Mouse (Mus musculus): ENCODE measurements around the gene Sh3bgrl3.

DNA sequence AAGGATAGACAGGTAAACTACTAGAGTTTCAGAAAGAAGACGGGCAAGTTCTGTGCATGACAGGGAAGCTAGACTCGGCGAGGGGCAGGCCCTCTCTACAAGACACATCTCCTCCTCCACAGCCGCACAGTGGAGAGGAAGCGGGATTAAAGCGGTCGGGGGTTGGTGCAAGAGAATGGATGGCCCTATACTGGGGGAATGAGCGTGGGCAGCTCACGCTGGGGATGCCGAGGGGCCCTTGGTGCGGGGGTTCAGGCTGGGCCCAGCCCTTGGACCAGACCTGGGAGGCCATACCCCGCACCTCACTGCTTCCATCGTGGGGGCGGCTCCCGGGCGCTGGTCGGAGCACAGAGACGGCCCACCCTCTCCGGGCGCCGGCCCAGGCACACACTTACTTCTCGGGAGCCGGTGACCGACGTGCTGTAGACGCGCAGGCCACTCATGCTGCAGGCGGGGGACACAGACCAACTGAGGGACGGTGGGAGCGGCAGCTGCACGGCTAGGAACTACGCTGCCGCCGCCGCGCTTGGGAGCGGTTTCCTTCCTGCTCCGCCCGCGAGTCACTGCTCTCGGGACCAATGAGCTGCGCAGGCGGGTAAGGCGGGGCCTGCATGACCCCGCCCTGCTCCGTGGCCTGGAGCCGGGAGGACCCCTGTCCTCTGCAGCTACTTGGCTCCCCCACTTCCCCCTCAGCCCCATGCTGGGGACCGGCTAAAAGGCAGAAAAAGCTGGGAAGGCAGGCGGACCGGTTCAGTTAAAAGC lies at the start of gene Sh3bgrl3:
- TF ChIP-seq EP300 (IDR thresholded peaks at IDR 0.05; ENCODE audit: low read length) (no peak), TBP (conservative IDR thresholded peaks at IDR 0.05; ENCODE audit: low read depth, low read length) (0 out of 2 replicates have a peak, but pooled peaks have one; percentile 54), CTCF (conservative IDR thresholded peaks at IDR 0.05 in 1 of 2, IDR thresholded peaks at IDR 0.05 in 1 of 2; ENCODE audit: low read depth in 2 of 2, low read length in 2 of 2) (no peak), ZNF384 (IDR thresholded peaks at IDR 0.05; ENCODE audit: low read depth, low read length) (no peak), KAT2A (IDR thresholded peaks at IDR 0.05; ENCODE audit: insufficient replicate concordance, low read length) (no peak)

All from CH12.LX (cell line).